Mouse (Mus musculus) intestine, embryonic 14.5 days (tissue): ENCODE data around the gene Pcnx2. TPM values are rescaled to one million over a fixed set of nuclear protein-coding genes. Genes with fewer than 3 reads are reported as not detected.
A peak's percentile ranks its signal among the peaks of the same experiment; 100 is the strongest.

Experiments
- ATAC-seq: fragments of 200-750 bp; cut with Nextera tagmentation; replicated peaks from 2 replicates; pipeline ENCODE4 v1.8.0; 2017; ENCODE audit warnings: low read depth, moderate number of reproducible peaks, moderate TSS enrichment, moderate library complexity; ENCODE audit not compliant: low FRiP score, low TSS enrichment
- DNase-seq: peaks from one replicate; pipeline ENCODE4 v3.0.0-alpha.2; 2018; ENCODE audit warnings: low spot score
- H3K27ac ChIP-seq: fragments of 300-500 bp; sonication (generic); 2 replicates; pipeline ENCODE4 v1.5.1; 2014; ENCODE audit warnings: low read depth, mild to moderate bottlenecking, control low read depth
- H3K27me3 ChIP-seq: fragments of 300-500 bp; sonication (generic); replicated peaks from 2 replicates; pipeline ENCODE4 v1.6.1; 2014; ENCODE audit warnings: low read length, control low read depth; ENCODE audit not compliant: control insufficient read depth, insufficient read depth
- H3K36me3 ChIP-seq: fragments of 300-500 bp; sonication (generic); 2 replicates; pipeline ENCODE4 v1.6.1; 2014; ENCODE audit warnings: low read length, control low read depth; ENCODE audit not compliant: control insufficient read depth, insufficient read depth
- H3K4me1 ChIP-seq: fragments of 300-500 bp; sonication (generic); replicated peaks from 2 replicates; pipeline ENCODE4 v1.6.1; 2014; ENCODE audit warnings: low read length, control low read depth, mixed read lengths; ENCODE audit not compliant: control insufficient read depth, insufficient read depth
- H3K4me2 ChIP-seq: fragments of 300-500 bp; sonication (generic); 2 replicates; pipeline ENCODE4 v1.6.1; 2014; ENCODE audit warnings: low read length
- H3K4me3 ChIP-seq: fragments of 300-500 bp; sonication (generic); 2 replicates; pipeline ENCODE4 v1.5.1; 2014; ENCODE audit warnings: low read depth, low read length, control low read depth, mixed read lengths
- H3K9ac ChIP-seq: fragments of 300-500 bp; sonication (generic); 2 replicates; pipeline ENCODE4 v1.6.1; 2014; ENCODE audit warnings: mild to moderate bottlenecking, low read length
- H3K9me3 ChIP-seq: fragments of 300-500 bp; sonication (generic); 2 replicates; pipeline ENCODE4 v1.6.1; 2016; ENCODE audit warnings: low read length, control low read depth; ENCODE audit not compliant: control insufficient read depth
- WGBS: fragments of 180-500 bp; shearing (Covaris S2); extraction: QIAGEN DNeasy Blood & Tissue Kit; methylation state at CpG from one replicate; pipeline ENCODE4 v1.1.7; 2014; 5-methylcytosine and 5-hydroxymethylcytosine counted together
- polyA plus RNA-seq: library from polyadenylated mRNA; unstranded; fragments of >200 nt; fragmentation: Nextera tagmentation; extraction: Ambion mirVana; gene quantifications from 2 replicates; pipeline ENCODE4 v1.2.1, GENCODE M21; 2014

Gene Pcnx2
- 0.08 and 0.17 TPM in 2 replicates for polyA plus RNA-seq

DNA sequence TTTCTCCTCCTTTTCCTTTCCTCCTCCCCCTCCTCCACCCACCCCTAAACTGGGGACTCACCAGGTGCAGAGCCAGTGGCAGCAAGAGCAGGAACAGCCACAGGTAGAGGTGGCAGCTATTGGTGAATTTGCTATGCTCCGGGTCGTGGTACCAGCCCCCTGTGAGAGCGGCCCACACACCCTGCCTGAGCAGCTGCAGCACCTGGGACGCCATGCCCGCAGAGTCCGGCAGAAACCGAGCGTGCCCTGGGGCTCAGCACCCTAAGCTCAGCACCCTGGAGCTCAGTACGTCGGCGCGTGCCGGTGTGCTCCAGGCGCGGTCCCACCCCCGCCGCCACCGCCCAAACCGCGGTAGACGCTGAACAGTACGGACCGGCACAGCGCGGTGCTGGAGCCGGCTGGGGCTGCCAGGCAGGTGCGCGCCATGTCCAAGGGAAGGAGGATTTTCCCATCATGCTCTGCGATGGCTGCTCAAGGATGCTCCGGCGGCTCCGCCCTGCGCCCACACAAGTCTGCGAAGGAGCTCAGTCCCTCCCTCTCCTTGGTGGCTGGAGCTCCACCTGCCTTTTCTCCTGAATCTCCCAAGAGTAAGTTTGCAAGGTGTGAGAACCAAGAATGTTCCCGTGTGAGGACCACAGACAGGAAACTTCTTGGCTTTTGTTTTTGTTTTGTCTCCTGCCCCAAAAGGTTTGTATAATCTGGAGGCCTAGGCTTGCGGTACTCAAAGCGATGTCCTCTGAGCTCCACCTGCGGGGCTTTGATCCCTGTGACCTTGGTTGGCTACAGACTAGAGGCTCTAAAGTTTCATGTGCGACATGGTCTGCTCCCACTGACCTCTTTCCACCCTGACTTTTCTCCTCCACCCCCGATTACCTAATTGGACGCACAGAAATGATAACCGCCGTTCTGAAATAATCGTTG, at the start of gene Pcnx2:
Gene Pcnx2 (minus strand): TSS at position 450 of the 921 bp plus-strand sequence.
- H3K27ac ChIP-seq = no peak within 1 kb of the TSS
- no peaks in the 10 kb centered on the region for H3K36me3 ChIP-seq
- H3K4me2 ChIP-seq = peak within 1 kb of the TSS; percentile 37
- WGBS = 8% methylated on average over 44 of the region's 44 CpGs
- 0 out of 2 replicates have a peak within 1 kb of the TSS, but pooled peaks have one; percentile 7 for H3K9ac ChIP-seq
- no peaks in the 10 kb centered on the region for H3K9me3 ChIP-seq
- DNase-seq = no peak
- peak within 1 kb of the TSS; percentile 23 for H3K4me3 ChIP-seq
- H3K4me1 ChIP-seq = peaks cover 3% of the 10 kb centered on the region; the same call in 1 of the 2 replicates
- H3K27me3 ChIP-seq = peaks cover 34% of the 10 kb centered on the region
- ATAC-seq = peak; percentile 49

DNA sequence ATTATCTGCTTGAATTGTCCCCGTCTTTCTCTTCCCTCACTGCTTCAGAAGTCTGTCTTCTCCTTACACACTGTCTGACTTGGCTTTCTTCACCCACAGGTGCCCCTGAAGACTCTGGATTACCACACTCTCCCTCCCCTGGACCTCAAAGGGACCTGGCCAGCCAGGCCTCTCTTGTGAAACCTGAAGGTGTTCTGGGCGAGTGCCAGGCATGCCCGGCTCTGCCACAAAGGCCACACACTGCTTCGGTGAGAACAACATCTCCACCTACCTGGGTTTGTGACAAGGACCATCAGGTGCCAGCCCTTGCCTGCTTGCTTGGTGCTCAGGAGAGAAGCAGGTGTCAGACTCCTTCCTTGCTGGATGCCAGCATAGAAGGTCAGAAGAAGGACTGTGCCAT, 46.4 kb upstream of the Pcnx2 start:
- Histone ChIP-seq H3K36me3 (no peaks in the 10 kb centered on the region), H3K27me3 (no peaks in the 10 kb centered on the region), H3K9me3 (no peaks in the 10 kb centered on the region), H3K4me1 (no peaks in the 10 kb centered on the region), H3K9ac (no peak overlapping the region), H3K27ac (no peak overlapping the region), H3K4me3 (no peak overlapping the region), H3K4me2 (no peak overlapping the region)
- DNase-seq = no peak
- no peak for ATAC-seq
- 83% methylated on average over 4 of the region's 4 CpGs for WGBS

DNA sequence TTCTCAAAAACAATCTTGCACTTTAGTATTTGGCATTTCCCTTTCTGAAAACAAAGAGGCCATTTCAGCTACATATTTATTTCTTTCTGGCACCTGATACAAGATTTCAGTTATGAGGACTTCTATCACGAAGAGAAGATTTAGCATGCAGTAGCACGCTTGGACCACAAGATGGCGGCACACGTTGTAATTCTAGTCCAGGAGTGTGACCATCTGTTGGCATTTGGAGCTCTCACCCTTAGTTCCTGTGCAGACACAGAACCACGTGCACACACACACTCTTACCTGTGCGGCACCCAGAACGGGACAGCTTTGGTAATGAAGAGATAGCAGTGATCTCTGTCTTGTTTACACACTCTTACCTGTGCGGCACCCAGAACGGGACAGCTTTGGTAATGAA, 37.5 kb upstream of the Pcnx2 start:
- Histone ChIP-seq H3K4me2 (no peak overlapping the region), H3K27me3 (no peaks in the 10 kb centered on the region), H3K9ac (no peak overlapping the region), H3K4me3 (no peak overlapping the region), H3K27ac (no peak overlapping the region), H3K9me3 (no peaks in the 10 kb centered on the region), H3K36me3 (no peaks in the 10 kb centered on the region), H3K4me1 (no peaks in the 10 kb centered on the region)
- ATAC-seq = no peak
- WGBS = 44% methylated on average over 9 of the region's 9 CpGs
- DNase-seq = peak; percentile 74

DNA sequence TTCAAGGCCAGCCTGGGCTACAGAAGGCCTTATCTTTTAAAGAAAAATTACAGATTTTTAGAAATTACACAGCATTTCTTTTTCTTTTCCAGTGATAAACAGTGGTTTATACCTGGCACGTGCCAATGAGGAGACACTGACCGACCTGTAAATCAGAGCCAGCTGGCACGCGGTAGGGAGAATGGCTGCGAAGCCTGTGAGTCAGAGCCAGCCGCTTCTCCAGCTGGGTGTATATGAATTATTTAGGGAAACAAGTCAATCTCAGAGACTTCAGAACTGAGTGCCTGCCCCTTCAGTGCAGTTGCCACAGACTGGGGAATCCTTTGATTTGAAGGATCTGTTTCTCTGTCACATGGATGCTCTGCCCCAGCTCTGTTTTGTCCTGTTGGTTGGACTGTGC, 33.7 kb upstream of the Pcnx2 start:
- Histone ChIP-seq H3K4me3 (no peak overlapping the region), H3K9me3 (no peaks in the 10 kb centered on the region), H3K27me3 (no peaks in the 10 kb centered on the region), H3K4me1 (no peaks in the 10 kb centered on the region), H3K4me2 (no peak overlapping the region), H3K36me3 (no peaks in the 10 kb centered on the region), H3K9ac (no peak overlapping the region), H3K27ac (no peak overlapping the region)
- WGBS = 95% methylated on average over 6 of the region's 6 CpGs
- no peak for DNase-seq
- ATAC-seq = no peak

DNA sequence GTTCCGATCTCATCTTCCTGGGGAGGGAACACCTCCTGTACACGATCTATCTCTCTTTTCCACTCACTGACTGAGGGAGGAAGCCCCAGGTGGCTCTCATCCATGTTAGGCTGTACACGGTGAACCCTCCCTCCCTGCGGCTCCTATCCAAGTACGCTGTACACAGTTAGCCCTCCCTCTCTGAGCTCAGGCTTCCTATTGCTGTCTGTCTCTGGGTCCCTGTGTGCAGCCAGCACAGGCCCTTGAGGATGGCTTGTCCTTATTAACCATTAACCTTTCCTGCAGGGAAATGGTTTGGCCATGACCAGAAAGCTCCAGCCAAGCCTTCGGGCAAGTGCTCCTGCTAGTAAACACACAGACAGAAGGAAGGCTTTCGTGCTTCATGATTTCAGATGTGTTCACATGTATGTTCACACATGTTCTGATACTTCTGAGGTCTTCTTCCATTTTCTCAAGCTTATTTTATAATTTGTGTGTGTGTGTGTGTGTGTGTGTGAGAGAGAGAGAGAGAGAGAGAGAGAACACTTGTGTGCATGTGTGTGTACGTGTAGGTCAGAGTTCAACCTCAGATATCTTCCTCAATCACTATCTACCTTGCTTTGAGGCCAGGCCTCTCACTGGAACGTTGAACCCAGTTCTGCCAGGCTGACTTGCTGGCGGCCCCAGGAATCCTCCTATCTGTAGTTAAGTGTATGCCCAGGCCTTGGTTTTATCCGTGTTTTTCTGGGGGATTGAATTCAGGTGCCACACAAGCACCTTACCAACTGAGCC, 32.3 kb upstream of the Pcnx2 start:
- H3K9me3 ChIP-seq = no peaks in the 10 kb centered on the region
- no peak overlapping the region for H3K4me2 ChIP-seq
- no peaks in the 10 kb centered on the region for H3K4me1 ChIP-seq
- no peak overlapping the region for H3K9ac ChIP-seq
- H3K36me3 ChIP-seq = no peaks in the 10 kb centered on the region
- WGBS = 61% methylated on average over 11 of the region's 11 CpGs
- peak; percentile 59; the same call in 1 of the 2 replicates for ATAC-seq
- no peaks in the 10 kb centered on the region for H3K27me3 ChIP-seq
- DNase-seq = no peak
- H3K4me3 ChIP-seq = no peak overlapping the region
- H3K27ac ChIP-seq = no peak overlapping the region

DNA sequence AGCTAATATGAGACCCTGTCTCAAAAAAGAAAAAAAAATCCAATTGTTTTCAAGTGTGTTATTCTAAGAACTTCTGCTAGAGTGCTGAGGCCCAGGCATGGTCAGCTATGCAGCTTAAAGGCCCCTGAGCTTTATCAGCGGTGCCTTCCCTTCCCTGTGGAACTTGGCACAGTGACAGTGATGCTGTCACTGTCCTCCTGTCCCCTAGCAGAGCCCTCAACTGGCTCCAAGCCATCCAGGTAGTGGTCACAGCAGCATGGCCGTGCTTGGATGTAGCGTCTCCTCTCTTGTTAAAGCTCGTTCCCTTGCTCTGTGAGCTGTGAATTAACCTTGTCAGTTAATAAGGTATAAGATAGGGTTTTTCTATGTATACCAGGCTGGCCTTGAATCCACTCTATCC, 28.5 kb upstream of the Pcnx2 start:
- WGBS = 86% methylated on average over 4 of the region's 4 CpGs

DNA sequence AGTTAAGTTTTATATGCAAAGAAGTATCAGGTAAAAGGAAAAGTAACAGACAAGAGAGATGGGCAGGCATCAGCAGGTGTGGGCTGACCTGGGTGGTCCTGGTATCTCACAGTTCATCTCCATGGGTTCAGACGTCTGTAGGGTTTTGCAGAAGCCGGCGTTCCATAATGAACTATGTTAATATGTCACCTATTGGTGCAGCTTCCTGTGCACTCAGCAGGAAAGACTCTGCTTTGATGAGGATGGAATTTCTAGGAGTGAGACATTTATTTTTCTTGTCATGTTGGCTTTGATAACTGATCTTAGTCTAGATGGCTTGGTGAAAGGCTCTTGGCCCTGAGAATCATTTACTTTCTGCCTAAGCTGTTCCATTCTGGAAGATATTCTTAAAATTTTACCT, 24.2 kb upstream of the Pcnx2 start:
- Histone ChIP-seq H3K36me3 (no peaks in the 10 kb centered on the region), H3K9me3 (no peaks in the 10 kb centered on the region), H3K4me1 (0 out of 2 replicates have a peak, but pooled peaks cover 9% of the 10 kb centered on the region), H3K27ac (no peak overlapping the region), H3K27me3 (no peaks in the 10 kb centered on the region), H3K4me2 (no peak overlapping the region), H3K9ac (no peak overlapping the region), H3K4me3 (no peak overlapping the region)
- ATAC-seq (no peak), DNase-seq (no peak)
- 59% methylated on average over 3 of the region's 3 CpGs for WGBS

More for the DNA sequence above, 28.5 kb upstream of the Pcnx2 start:
- H3K4me2 ChIP-seq = no peak overlapping the region
- ATAC-seq = no peak
- no peak overlapping the region for H3K27ac ChIP-seq
- DNase-seq = no peak
- no peaks in the 10 kb centered on the region for H3K36me3 ChIP-seq
- H3K9ac ChIP-seq = no peak overlapping the region
- no peaks in the 10 kb centered on the region for H3K4me1 ChIP-seq
- H3K4me3 ChIP-seq = no peak overlapping the region
- no peaks in the 10 kb centered on the region for H3K27me3 ChIP-seq
- no peaks in the 10 kb centered on the region for H3K9me3 ChIP-seq

DNA sequence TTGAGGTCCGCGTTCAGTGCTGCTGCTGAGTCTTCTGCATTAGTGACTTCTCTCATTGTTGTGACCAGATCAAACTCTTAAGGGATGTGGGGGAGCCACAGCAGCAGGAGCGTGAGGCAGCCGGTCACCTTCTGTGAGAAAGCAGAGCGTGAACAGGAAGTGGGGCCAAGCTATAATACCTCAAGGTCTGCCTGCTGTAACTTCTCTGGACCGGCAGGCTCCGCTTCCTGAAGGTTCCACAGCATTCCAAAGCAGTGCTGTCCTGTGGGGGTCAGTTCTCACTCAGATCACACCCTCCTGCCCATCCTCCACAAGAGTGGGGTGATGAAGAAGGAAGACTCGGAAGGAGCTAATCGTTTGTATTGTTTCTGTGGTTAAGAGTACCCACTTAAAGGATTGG, 22.6 kb upstream of the Pcnx2 start:
- H3K9me3 ChIP-seq = no peaks in the 10 kb centered on the region
- H3K4me2 ChIP-seq = no peak overlapping the region
- no peak overlapping the region for H3K4me3 ChIP-seq
- H3K27ac ChIP-seq = no peak overlapping the region
- no peaks in the 10 kb centered on the region for H3K36me3 ChIP-seq
- no peak for ATAC-seq
- DNase-seq = no peak
- H3K4me1 ChIP-seq = 0 out of 2 replicates have a peak, but pooled peaks cover 11% of the 10 kb centered on the region
- no peak overlapping the region for H3K9ac ChIP-seq
- no peaks in the 10 kb centered on the region for H3K27me3 ChIP-seq
- 59% methylated on average over 9 of the region's 9 CpGs for WGBS
